Mouse (Mus musculus) midbrain, embryonic 15.5 days (tissue): ENCODE data around the gene Ankub1. TPM values are rescaled to one million over a fixed set of nuclear protein-coding genes. Genes with fewer than 3 reads are reported as not detected.

ENCODE experiments used
- ATAC-seq: fragments of 200-750 bp; cut with Nextera tagmentation; replicated peaks from 2 replicates; pipeline ENCODE4 v1.8.0; 2017; ENCODE audit warnings: moderate TSS enrichment
- H3K27ac ChIP-seq: fragments of 300-500 bp; sonication (generic); 2 replicates; pipeline ENCODE4 v1.5.1; 2015; ENCODE audit warnings: mild to moderate bottlenecking, inconsistent platforms
- H3K27me3 ChIP-seq: fragments of 300-500 bp; sonication (generic); replicated peaks from 2 replicates; pipeline ENCODE4 v1.6.1; 2015; ENCODE audit warnings: inconsistent platforms
- H3K36me3 ChIP-seq: fragments of 300-500 bp; sonication (generic); replicated peaks from 2 replicates; pipeline ENCODE4 v1.6.1; 2015; ENCODE audit warnings: inconsistent platforms
- H3K4me1 ChIP-seq: fragments of 300-500 bp; sonication (generic); 2 replicates; pipeline ENCODE4 v1.6.1; 2015; ENCODE audit warnings: inconsistent platforms
- H3K4me2 ChIP-seq: fragments of 300-500 bp; sonication (generic); 2 replicates; pipeline ENCODE4 v1.6.1; 2015; ENCODE audit warnings: inconsistent platforms, mild to moderate bottlenecking, moderate library complexity
- H3K4me3 ChIP-seq: fragments of 300-500 bp; sonication (generic); 2 replicates; pipeline ENCODE4 v1.5.1; 2015; ENCODE audit warnings: mild to moderate bottlenecking, inconsistent platforms
- H3K9ac ChIP-seq: fragments of 300-500 bp; sonication (generic); 2 replicates; pipeline ENCODE4 v1.6.1; 2015; ENCODE audit warnings: mild to moderate bottlenecking, inconsistent platforms
- H3K9me3 ChIP-seq: fragments of 300-500 bp; sonication (generic); 2 replicates; pipeline ENCODE4 v1.6.1; 2016; ENCODE audit warnings: inconsistent platforms
- WGBS: fragments of 180-500 bp; shearing (Covaris S2); methylation state at CpG from one replicate; pipeline ENCODE4 v1.1.7; 2015; ENCODE audit warnings: mixed read lengths; 5-methylcytosine and 5-hydroxymethylcytosine counted together
- microRNA-seq: library from miRNA; unstranded; fragments of <30 nt; microRNA quantifications from one replicate; pipeline ENCODE4, GENCODE M21; 2016
- polyA plus RNA-seq: library from polyadenylated mRNA; unstranded; fragments of >200 nt; fragmentation: Nextera tagmentation; extraction: Ambion mirVana; gene quantifications from 2 replicates; pipeline ENCODE4 v1.2.1, GENCODE M21; 2015

Ankub1 gene
- polyA plus RNA-seq, 1 experiment from 2014 or later: 0.26 TPM

- Histone ChIP-seq H3K4me3 (no peak overlapping the region), H3K4me1 (0 out of 2 replicates have a peak, but pooled peaks cover 4% of the 10 kb centered on the region), H3K4me2 (no peak overlapping the region), H3K9ac (no peak overlapping the region), H3K9me3 (no peaks in the 10 kb centered on the region), H3K27me3 (no peaks in the 10 kb centered on the region), H3K27ac (no peak overlapping the region), H3K36me3 (no peaks in the 10 kb centered on the region)
- no peak for ATAC-seq
- WGBS: 81% methylated on average over 11 of the region's 11 CpGs
Observed at GRCm38 (mm10) chr3:57626954-57627513, 65.6 kb downstream of the Ankub1 start.

GRCm38 (mm10) chr3:57625275-57625997 lies 67.2 kb downstream of the Ankub1 start:
- peak overlapping the region; percentile 30 for H3K4me3 ChIP-seq
- H3K4me2 ChIP-seq: peak overlapping the region; percentile 63
- 0 out of 2 replicates have a peak, but pooled peaks cover 4% of the 10 kb centered on the region for H3K4me1 ChIP-seq
- H3K9ac ChIP-seq: no peak overlapping the region
- H3K27ac ChIP-seq: 0 out of 2 replicates have a peak overlapping the region, but pooled peaks have one; percentile 10
- WGBS: 12% methylated on average over 21 of the region's 21 CpGs
- H3K27me3 ChIP-seq: no peaks in the 10 kb centered on the region
- no peaks in the 10 kb centered on the region for H3K9me3 ChIP-seq
- peak; percentile 82 for ATAC-seq
- no peaks in the 10 kb centered on the region for H3K36me3 ChIP-seq

- H3K27ac ChIP-seq: no peak overlapping the region
- H3K4me3 ChIP-seq: no peak overlapping the region
- H3K27me3 ChIP-seq: no peaks in the 10 kb centered on the region
- WGBS: 80% methylated on average over 4 of the region's 4 CpGs
- no peaks in the 10 kb centered on the region for H3K36me3 ChIP-seq
- ATAC-seq: no peak
- H3K4me1 ChIP-seq: no peaks in the 10 kb centered on the region
- H3K9ac ChIP-seq: no peak overlapping the region
- no peaks in the 10 kb centered on the region for H3K9me3 ChIP-seq
- H3K4me2 ChIP-seq: no peak overlapping the region
Observed at GRCm38 (mm10) chr3:57619718-57620117, 72.9 kb downstream of the Ankub1 start.

GRCm38 (mm10) chr3:57615652-57616051 lies 76.9 kb downstream of the Ankub1 start:
- Histone ChIP-seq H3K4me3 (no peak overlapping the region), H3K4me2 (no peak overlapping the region), H3K9me3 (no peaks in the 10 kb centered on the region), H3K27me3 (no peaks in the 10 kb centered on the region), H3K36me3 (no peaks in the 10 kb centered on the region), H3K9ac (no peak overlapping the region), H3K27ac (no peak overlapping the region), H3K4me1 (no peaks in the 10 kb centered on the region)
- WGBS: 93% methylated on average over 4 of the region's 4 CpGs
- ATAC-seq: no peak

- Histone ChIP-seq H3K27ac (no peak overlapping the region), H3K4me1 (no peaks in the 10 kb centered on the region), H3K4me2 (no peak overlapping the region), H3K36me3 (no peaks in the 10 kb centered on the region), H3K4me3 (no peak overlapping the region), H3K9ac (no peak overlapping the region), H3K9me3 (no peaks in the 10 kb centered on the region), H3K27me3 (no peaks in the 10 kb centered on the region)
- 86% methylated on average over 3 of the region's 3 CpGs for WGBS
- no peak for ATAC-seq
Observed at GRCm38 (mm10) chr3:57612430-57612997, 80.1 kb downstream of the Ankub1 start.

GRCm38 (mm10) chr3:57611776-57612175 lies 80.8 kb downstream of the Ankub1 start:
- no peaks in the 10 kb centered on the region for H3K27me3 ChIP-seq
- H3K9me3 ChIP-seq: no peaks in the 10 kb centered on the region
- no peaks in the 10 kb centered on the region for H3K4me1 ChIP-seq
- 90% methylated on average over 7 of the region's 7 CpGs for WGBS
- no peak for ATAC-seq
- H3K27ac ChIP-seq: no peak overlapping the region
- H3K36me3 ChIP-seq: no peaks in the 10 kb centered on the region
- H3K4me2 ChIP-seq: no peak overlapping the region
- H3K9ac ChIP-seq: no peak overlapping the region
- no peak overlapping the region for H3K4me3 ChIP-seq

Small RNA genes within 50 kb of the gene (microRNA-seq; reads per million reads assigned to microRNA genes)
- gene Mir6377: not detected

Other genes with a start within 250 kb of the Ankub1 start
- 7.5 and 7.9 TPM in 2 replicates for gene Wwtr1, start 116.9 kb downstream of the Ankub1 start, polyA plus RNA-seq
- gene Commd2, start 41.1 kb downstream of the Ankub1 start, polyA plus RNA-seq: 56.1 and 59.2 TPM in 2 replicates
- 69.0 and 76.6 TPM in 2 replicates for gene Rnf13, start 43.3 kb upstream of the Ankub1 start, polyA plus RNA-seq
- gene Pfn2, start 155.3 kb upstream of the Ankub1 start, polyA plus RNA-seq: 652 and 653 TPM in 2 replicates